Mouse (Mus musculus): ENCODE measurements around the gene Zfp326. TPM values are rescaled to one million over a fixed set of nuclear protein-coding genes. Genes with fewer than 3 reads are reported as not detected.

Gene Zfp326
- polyA plus RNA-seq, 1 experiment from 2014 or later, result 57.4 TPM

- H3K27ac ChIP-seq (replicated peaks), result no peak overlapping the region
- H3K4me1 ChIP-seq, result peaks cover 12% of the 10 kb centered on the region
- H3K27me3 ChIP-seq (ENCODE audit: low read depth, poor library complexity, severe bottlenecking), result peaks cover 7% of the 10 kb centered on the region; the same call in 1 of the 2 replicates
- WGBS, result 77% methylated on average over 3 of the region's 3 CpGs
- DNase-seq (ENCODE audit: low spot score), result no peak
- H3K4me3 ChIP-seq, result no peak overlapping the region
- no peaks in the 10 kb centered on the region for H3K9me3 ChIP-seq (replicated peaks)
- no peaks in the 10 kb centered on the region for H3K36me3 ChIP-seq
Observed at GRCm38 (mm10) chr5:105871140-105871539, 5.2 kb upstream of the Zfp326 start.

GRCm38 (mm10) chr5:105872176-105872575, 4.2 kb upstream of the Zfp326 start:
- no peaks in the 10 kb centered on the region for H3K9me3 ChIP-seq (replicated peaks)
- no peak for DNase-seq (ENCODE audit: low spot score)
- H3K4me3 ChIP-seq, result no peak overlapping the region
- H3K36me3 ChIP-seq, result no peaks in the 10 kb centered on the region
- 85% methylated on average over 8 of the region's 8 CpGs for WGBS
- H3K4me1 ChIP-seq, result peaks cover 13% of the 10 kb centered on the region
- peaks cover 7% of the 10 kb centered on the region; the same call in 1 of the 2 replicates for H3K27me3 ChIP-seq (ENCODE audit: low read depth, poor library complexity, severe bottlenecking)
- H3K27ac ChIP-seq (replicated peaks), result no peak overlapping the region

DNA sequence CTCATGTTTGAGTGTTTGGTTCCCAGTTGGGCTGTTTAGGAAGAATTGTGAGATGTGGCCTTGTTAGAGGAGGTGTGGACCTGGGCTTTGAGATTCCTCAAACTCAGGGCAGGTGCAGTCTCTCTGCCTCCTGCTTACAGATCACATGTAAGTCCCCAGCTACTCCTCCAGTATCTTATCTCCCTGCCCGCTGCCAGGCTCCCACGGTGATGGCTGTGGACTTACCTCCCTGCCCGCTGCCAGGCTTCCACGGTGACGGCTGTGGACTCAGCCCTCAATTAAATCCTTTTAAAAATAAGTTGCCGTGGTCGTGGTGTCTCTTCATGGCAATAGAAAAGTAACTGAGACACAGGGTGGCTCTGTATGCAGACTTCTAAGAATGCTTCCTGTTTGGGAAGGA, 3.4 kb upstream of the Zfp326 start:
- no peak for DNase-seq (ENCODE audit: low spot score)
- no peak overlapping the region for H3K27ac ChIP-seq (replicated peaks)
- whole genome bisulfite sequencing, result 73% methylated on average over 7 of the region's 7 CpGs
- no peak overlapping the region for H3K4me3 ChIP-seq
- H3K36me3 ChIP-seq, result no peaks in the 10 kb centered on the region
- peaks cover 17% of the 10 kb centered on the region for H3K4me1 ChIP-seq
- peaks cover 7% of the 10 kb centered on the region; the same call in 1 of the 2 replicates for H3K27me3 ChIP-seq (ENCODE audit: low read depth, poor library complexity, severe bottlenecking)
- no peaks in the 10 kb centered on the region for H3K9me3 ChIP-seq (replicated peaks)

DNA sequence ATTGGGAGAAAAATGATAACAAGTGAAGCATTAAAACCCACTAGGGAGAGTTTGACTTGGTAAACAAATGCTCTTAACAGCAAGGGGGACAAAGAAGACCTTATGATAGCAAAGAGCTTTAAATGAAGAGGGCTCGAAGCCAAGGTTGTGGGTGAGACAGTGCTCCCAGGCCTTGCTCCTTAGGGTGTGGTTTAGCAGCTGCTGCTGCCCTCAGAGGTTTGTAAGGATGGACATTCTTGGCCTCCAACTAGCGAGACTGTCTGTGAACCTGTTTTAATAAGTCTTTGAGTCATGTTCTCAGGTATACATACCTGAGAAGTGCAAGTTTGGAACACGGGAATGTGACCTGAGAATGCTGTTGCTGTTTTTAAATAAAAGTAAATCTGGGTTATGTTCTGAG, 2.6 kb upstream of the Zfp326 start:
- Histone ChIP-seq H3K9me3 (replicated peaks) (no peaks in the 10 kb centered on the region), H3K27me3 (ENCODE audit: low read depth, poor library complexity, severe bottlenecking) (peaks cover 7% of the 10 kb centered on the region; the same call in 1 of the 2 replicates), H3K4me1 (peaks cover 25% of the 10 kb centered on the region), H3K27ac (replicated peaks) (no peak overlapping the region), H3K36me3 (no peaks in the 10 kb centered on the region), H3K4me3 (no peak overlapping the region)
- 77% methylated on average over 3 of the region's 3 CpGs for WGBS
- DNase-seq (ENCODE audit: low spot score), result no peak

- no peak for DNase-seq (ENCODE audit: low spot score)
- 94% methylated on average over 11 of the region's 11 CpGs for WGBS
- H3K36me3 ChIP-seq, result peaks cover 2% of the 10 kb centered on the region; the same call in 1 of the 2 replicates
- H3K4me1 ChIP-seq, result peaks cover 32% of the 10 kb centered on the region
- no peak overlapping the region for H3K27ac ChIP-seq (replicated peaks)
- no peak overlapping the region for H3K4me3 ChIP-seq
- H3K9me3 ChIP-seq (replicated peaks), result no peaks in the 10 kb centered on the region
- peaks cover 7% of the 10 kb centered on the region; the same call in 1 of the 2 replicates for H3K27me3 ChIP-seq (ENCODE audit: low read depth, poor library complexity, severe bottlenecking)
Observed at GRCm38 (mm10) chr5:105874476-105874875, 1.9 kb upstream of the Zfp326 start.

DNA sequence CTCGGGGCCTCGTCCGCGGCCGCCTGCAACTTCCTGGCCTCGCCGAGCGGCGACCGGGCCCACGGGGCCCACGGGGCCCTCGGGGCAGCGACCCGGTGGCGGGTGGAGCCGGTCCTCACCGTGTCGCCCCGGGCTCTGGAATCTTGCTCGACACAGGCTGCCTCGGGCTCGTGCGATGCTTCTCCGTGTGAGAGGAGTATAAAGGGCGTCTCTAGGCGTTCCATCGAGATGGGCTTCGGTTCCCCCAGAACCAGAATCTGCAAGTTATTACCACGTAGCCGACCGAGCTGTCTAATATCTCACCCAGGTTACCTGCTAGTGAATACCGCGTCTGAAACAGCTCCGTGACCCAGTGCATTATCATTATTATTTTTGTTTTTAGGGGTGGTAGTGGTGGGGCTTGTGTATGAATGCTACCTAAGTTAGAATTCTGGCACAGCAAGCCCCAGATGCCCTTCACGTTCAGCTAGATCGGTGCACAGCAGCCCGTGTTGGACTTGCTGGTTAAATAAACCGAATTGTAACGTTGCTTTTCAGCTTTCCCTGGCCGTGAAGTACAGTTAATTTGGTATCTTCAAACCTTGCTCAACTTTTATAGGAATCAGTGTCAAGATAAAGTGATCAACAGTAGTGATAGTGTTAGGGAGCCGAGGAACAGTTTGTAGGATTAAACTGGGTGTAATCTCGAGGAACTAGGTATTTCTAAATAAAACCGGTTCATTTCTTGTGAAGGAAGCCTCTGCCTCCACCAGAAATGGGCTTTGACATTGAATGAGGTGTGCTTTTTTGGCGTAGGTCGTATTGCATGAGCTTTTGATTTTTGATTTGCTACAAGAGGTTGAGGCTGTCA, 785 bp downstream of the Zfp326 start:
- peaks cover 34% of the 10 kb centered on the region for H3K4me1 ChIP-seq
- H3K4me3 ChIP-seq, result peak overlapping the region; percentile 99
- H3K36me3 ChIP-seq, result peaks cover 25% of the 10 kb centered on the region
- H3K9me3 ChIP-seq (replicated peaks), result no peaks in the 10 kb centered on the region
- peaks cover 7% of the 10 kb centered on the region; the same call in 1 of the 2 replicates for H3K27me3 ChIP-seq (ENCODE audit: low read depth, poor library complexity, severe bottlenecking)
- peak overlapping the region; percentile 100 for H3K27ac ChIP-seq (replicated peaks)
- 1% methylated on average over 46 of the region's 46 CpGs for WGBS
- DNase-seq (ENCODE audit: low spot score), result no peak

DNA sequence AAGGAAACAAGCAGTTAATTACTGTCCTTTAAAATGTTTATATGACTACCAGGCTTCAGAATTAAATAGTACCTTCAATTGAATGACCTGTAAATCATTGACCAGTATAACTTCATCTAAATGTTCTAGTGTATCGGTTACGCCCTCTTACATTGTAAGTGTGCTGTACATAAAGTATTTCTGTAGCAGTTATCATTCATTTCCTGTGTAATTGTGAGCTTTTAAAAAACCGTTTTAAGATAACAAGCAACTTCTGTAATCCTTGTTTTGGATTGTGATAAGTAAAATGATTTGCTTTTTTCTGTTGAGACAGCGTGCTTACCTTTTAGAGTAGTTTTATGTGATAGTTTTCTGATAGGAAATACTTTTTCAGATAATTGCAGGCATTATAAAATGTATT, 11.0 kb downstream of the Zfp326 start:
- Histone ChIP-seq H3K27ac (replicated peaks) (no peak overlapping the region), H3K4me3 (no peak overlapping the region), H3K36me3 (peaks cover 88% of the 10 kb centered on the region), H3K4me1 (0 out of 2 replicates have a peak, but pooled peaks cover 3% of the 10 kb centered on the region), H3K9me3 (replicated peaks) (no peaks in the 10 kb centered on the region), H3K27me3 (ENCODE audit: low read depth, poor library complexity, severe bottlenecking) (no peaks in the 10 kb centered on the region)
- no peak for DNase-seq (ENCODE audit: low spot score)
- WGBS, result 95% methylated on average over 4 of the region's 4 CpGs

GRCm38 (mm10) chr5:105898161-105898560, 21.8 kb downstream of the Zfp326 start:
- Histone ChIP-seq H3K4me1 (no peaks in the 10 kb centered on the region), H3K27ac (replicated peaks) (no peak overlapping the region), H3K27me3 (ENCODE audit: low read depth, poor library complexity, severe bottlenecking) (no peaks in the 10 kb centered on the region), H3K4me3 (no peak overlapping the region), H3K36me3 (peaks cover 81% of the 10 kb centered on the region), H3K9me3 (replicated peaks) (no peaks in the 10 kb centered on the region)
- WGBS, result 98% methylated on average over 4 of the region's 4 CpGs
- no peak for DNase-seq (ENCODE audit: low spot score)

GRCm38 (mm10) chr5:105909209-105909608, 32.8 kb downstream of the Zfp326 start:
- peaks cover 97% of the 10 kb centered on the region for H3K36me3 ChIP-seq
- H3K4me3 ChIP-seq, result no peak overlapping the region
- no peaks in the 10 kb centered on the region for H3K27me3 ChIP-seq (ENCODE audit: low read depth, poor library complexity, severe bottlenecking)
- H3K4me1 ChIP-seq, result no peaks in the 10 kb centered on the region
- H3K27ac ChIP-seq (replicated peaks), result no peak overlapping the region
- DNase-seq (ENCODE audit: low spot score), result no peak
- H3K9me3 ChIP-seq (replicated peaks), result no peaks in the 10 kb centered on the region
- 88% methylated on average over 5 of the region's 5 CpGs for WGBS

GRCm38 (mm10) chr5:105909671-105910070, 33.3 kb downstream of the Zfp326 start:
- no peak for DNase-seq (ENCODE audit: low spot score)
- WGBS, result 97% methylated on average over 3 of the region's 3 CpGs
- H3K36me3 ChIP-seq, result peaks cover 98% of the 10 kb centered on the region

DNA sequence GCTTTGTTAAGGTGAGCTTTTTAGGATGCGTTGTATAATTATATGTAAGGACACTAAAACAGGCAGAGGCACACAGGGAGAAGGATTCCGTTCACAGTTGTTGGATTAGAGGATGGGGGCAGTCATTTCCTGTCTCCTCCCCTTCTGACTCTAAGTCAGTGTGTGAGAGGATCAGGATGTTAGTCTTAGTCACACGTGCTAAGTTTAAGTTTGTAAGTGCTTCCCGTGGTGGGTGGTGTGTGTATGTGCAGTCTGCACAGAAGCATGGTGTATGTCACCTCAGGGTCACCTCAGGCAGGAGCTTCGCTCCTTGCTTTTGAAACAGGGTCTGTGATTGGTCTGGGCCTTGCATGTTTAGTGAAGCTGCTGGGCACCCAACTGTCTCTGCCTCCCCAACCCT, 35.1 kb downstream of the Zfp326 start:
- Histone ChIP-seq H3K36me3 (peaks cover 100% of the 10 kb centered on the region), H3K4me3 (no peak overlapping the region), H3K4me1 (no peaks in the 10 kb centered on the region), H3K27me3 (ENCODE audit: low read depth, poor library complexity, severe bottlenecking) (no peaks in the 10 kb centered on the region), H3K27ac (replicated peaks) (no peak overlapping the region), H3K9me3 (replicated peaks) (no peaks in the 10 kb centered on the region)
- 88% methylated on average over 5 of the region's 5 CpGs for WGBS
- DNase-seq (ENCODE audit: low spot score), result no peak

More at GRCm38 (mm10) chr5:105909671-105910070, 33.3 kb downstream of the Zfp326 start:
- no peak overlapping the region for H3K27ac ChIP-seq (replicated peaks)
- no peaks in the 10 kb centered on the region for H3K4me1 ChIP-seq
- H3K4me3 ChIP-seq, result no peak overlapping the region
- H3K27me3 ChIP-seq (ENCODE audit: low read depth, poor library complexity, severe bottlenecking), result no peaks in the 10 kb centered on the region
- no peaks in the 10 kb centered on the region for H3K9me3 ChIP-seq (replicated peaks)

DNA sequence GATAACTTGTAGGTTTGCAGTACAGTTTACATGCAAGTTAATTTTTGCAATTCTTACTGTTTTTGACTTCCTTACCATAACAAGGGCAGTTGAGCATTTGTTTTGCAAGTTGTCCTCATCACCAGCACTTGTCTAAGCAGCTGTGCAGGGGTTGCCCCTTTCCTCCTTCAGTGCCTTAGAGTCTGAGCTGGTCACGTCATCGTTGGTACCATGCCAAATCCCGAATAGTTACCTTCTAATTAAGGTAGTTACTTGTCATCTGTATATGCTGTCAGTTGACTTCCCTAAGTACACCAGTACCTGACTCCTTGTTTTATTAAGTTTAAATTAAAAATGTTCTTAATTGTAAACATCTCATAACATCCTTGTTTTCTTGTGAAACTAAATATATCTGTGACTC, 41.0 kb downstream of the Zfp326 start:
- WGBS, result 96% methylated on average over 3 of the region's 3 CpGs
- H3K36me3 ChIP-seq, result peaks cover 86% of the 10 kb centered on the region

GRCm38 (mm10) chr5:105918289-105918688, 41.9 kb downstream of the Zfp326 start:
- H3K9me3 ChIP-seq (replicated peaks), result no peaks in the 10 kb centered on the region; the same call in 1 of the 2 replicates
- H3K36me3 ChIP-seq, result peaks cover 77% of the 10 kb centered on the region
- DNase-seq (ENCODE audit: low spot score), result peak; percentile 39
- peaks cover 5% of the 10 kb centered on the region; the same call in 1 of the 2 replicates for H3K4me1 ChIP-seq
- no peaks in the 10 kb centered on the region for H3K27me3 ChIP-seq (ENCODE audit: low read depth, poor library complexity, severe bottlenecking)
- no peak overlapping the region for H3K4me3 ChIP-seq
- 88% methylated on average over 6 of the region's 6 CpGs for WGBS
- no peak overlapping the region for H3K27ac ChIP-seq (replicated peaks)

More for the DNA sequence above, 41.0 kb downstream of the Zfp326 start:
- H3K9me3 ChIP-seq (replicated peaks), result no peaks in the 10 kb centered on the region; the same call in 1 of the 2 replicates
- no peaks in the 10 kb centered on the region for H3K4me1 ChIP-seq
- no peak overlapping the region for H3K27ac ChIP-seq (replicated peaks)
- DNase-seq (ENCODE audit: low spot score), result no peak
- H3K4me3 ChIP-seq, result no peak overlapping the region
- no peaks in the 10 kb centered on the region for H3K27me3 ChIP-seq (ENCODE audit: low read depth, poor library complexity, severe bottlenecking)

All from midbrain, embryonic 10.5 days (tissue).